Mouse (Mus musculus): Measurements from ENCODE around the gene Cdr1. TPM values are rescaled to one million over a fixed set of nuclear protein-coding genes. Genes with fewer than 3 reads are reported as not detected.

Gene Cdr1
- not detected in 2 replicates for polyA plus RNA-seq (2015; fragmentation: Nextera tagmentation; extraction: Ambion mirVana)

DNA sequence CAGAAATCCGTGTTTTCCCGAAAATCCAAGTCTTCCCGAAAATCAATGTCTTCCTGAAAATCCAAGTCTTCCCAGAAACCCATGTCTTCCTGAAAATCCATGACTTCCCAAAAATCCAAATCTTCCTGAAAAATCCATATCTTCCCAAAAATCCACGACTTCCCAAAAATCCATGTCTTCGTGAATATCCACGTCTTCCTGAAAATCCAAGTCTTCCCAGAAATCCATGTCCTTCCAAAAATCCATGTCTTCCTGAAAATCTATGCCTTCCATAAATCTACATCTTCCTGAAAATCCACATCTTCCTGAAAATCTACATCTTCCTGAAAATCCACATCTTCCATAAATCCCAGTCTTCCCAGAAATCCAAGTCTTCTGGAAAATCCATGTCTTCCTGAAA lies at the start of gene Cdr1:
Gene Cdr1, minus strand, starts transcription at position 101 of the 400 bp plus-strand sequence.
- Histone ChIP-seq H3K36me3 (no peaks in the 10 kb centered on the region), H3K9me3 (replicated peaks) (peaks cover 22% of the 10 kb centered on the region; the same call in 1 of the 2 replicates), H3K4me2 (no peak within 1 kb of the TSS), H3K27me3 (no peaks in the 10 kb centered on the region), H3K9ac (no peak within 1 kb of the TSS), H3K27ac (no peak within 1 kb of the TSS), H3K4me3 (replicated peaks) (no peak within 1 kb of the TSS), H3K4me1 (replicated peaks) (no peaks in the 10 kb centered on the region)
- no peak for ATAC-seq (ENCODE audit: low read depth)
- no peak for DNase-seq
- WGBS (ENCODE audit: insufficient replicate concordance), result 75% methylated on average over 6 of the region's 6 CpGs

DNA sequence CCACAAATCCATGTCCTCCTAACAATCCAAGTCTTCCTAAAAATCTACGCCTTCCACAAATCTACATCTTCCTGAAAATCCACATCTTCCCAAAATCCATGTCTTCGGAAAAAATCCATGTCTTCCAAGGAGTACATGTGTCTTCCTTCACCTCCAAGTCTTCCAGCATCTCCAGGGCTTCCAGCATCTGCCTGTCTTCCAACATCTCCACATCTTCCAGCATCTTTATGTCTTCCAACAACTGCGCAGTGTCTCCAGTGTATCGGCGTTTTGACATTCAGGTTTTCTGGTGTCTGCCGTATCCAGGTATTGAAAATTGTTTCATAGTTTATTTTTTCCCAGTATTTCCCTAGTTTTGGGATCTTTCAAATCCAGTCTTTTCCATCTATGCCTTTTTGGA lies 511 bp upstream of the Cdr1 start:
- ATAC-seq (ENCODE audit: low read depth), result no peak

DNA sequence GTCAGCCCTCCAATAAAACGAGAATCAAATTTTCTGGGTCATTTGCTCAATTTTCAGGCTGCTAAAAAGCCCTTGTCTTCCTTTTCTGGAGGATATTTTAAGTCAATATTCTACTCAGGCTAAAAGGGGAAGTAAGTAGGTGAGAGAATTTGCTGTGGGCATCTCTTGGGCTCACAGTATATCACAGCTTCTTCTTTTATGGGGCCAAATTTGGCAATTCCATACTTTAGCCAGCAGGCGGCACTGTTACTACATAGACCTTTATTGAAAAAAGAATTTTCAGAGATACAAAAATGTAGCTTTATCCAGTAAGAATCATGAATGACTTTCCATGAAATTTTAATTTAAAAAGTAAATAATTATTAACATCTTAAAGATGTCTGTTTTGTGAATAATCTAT lies 18.8 kb downstream of the Cdr1 start:
- DNase-seq (no peak), ATAC-seq (ENCODE audit: low read depth) (no peak)
- no peak overlapping the region for H3K4me2 ChIP-seq
- no peak overlapping the region for H3K27ac ChIP-seq
- no peaks in the 10 kb centered on the region for H3K36me3 ChIP-seq
- H3K9ac ChIP-seq, result no peak overlapping the region
- H3K4me1 ChIP-seq (replicated peaks), result no peaks in the 10 kb centered on the region
- no peaks in the 10 kb centered on the region for H3K27me3 ChIP-seq
- 29% methylated on average over 2 of the region's 2 CpGs for WGBS (ENCODE audit: insufficient replicate concordance)
- H3K9me3 ChIP-seq (replicated peaks), result no peaks in the 10 kb centered on the region
- no peak overlapping the region for H3K4me3 ChIP-seq (replicated peaks)

More for the DNA sequence above, 511 bp upstream of the Cdr1 start:
- WGBS (ENCODE audit: insufficient replicate concordance), result 86% methylated on average over 6 of the region's 6 CpGs
- DNase-seq, result no peak
- no peaks in the 10 kb centered on the region for H3K4me1 ChIP-seq (replicated peaks)
- H3K36me3 ChIP-seq, result no peaks in the 10 kb centered on the region
- H3K4me3 ChIP-seq (replicated peaks), result no peak overlapping the region
- peaks cover 22% of the 10 kb centered on the region; the same call in 1 of the 2 replicates for H3K9me3 ChIP-seq (replicated peaks)
- no peak overlapping the region for H3K4me2 ChIP-seq
- no peak overlapping the region for H3K27ac ChIP-seq
- no peak overlapping the region for H3K9ac ChIP-seq
- H3K27me3 ChIP-seq, result no peaks in the 10 kb centered on the region

DNA sequence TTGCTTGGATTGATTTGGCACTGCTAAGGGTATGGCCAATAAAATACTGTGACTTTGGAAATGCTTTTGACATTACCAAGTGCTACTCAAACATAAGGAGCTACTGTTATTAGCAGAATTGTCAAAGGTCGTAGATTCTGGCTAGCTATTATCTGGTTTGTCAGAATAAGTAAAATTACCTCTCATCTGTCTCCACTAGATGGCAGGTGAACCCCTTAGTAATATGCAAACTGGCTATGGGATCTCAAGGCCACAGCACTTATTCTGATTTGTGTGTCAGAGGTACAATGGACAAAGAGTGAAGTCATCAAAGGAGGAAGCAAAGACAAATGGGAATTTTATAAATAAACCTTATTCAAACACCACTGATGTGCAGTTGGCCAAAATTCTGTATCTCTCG lies 24.1 kb downstream of the Cdr1 start:
- WGBS (ENCODE audit: insufficient replicate concordance), result 61% methylated on average over 2 of the region's 2 CpGs
- no peak overlapping the region for H3K27ac ChIP-seq
- H3K36me3 ChIP-seq, result no peaks in the 10 kb centered on the region
- H3K27me3 ChIP-seq, result no peaks in the 10 kb centered on the region
- H3K4me2 ChIP-seq, result no peak overlapping the region
- H3K9me3 ChIP-seq (replicated peaks), result no peaks in the 10 kb centered on the region
- ATAC-seq (ENCODE audit: low read depth), result no peak
- H3K9ac ChIP-seq, result no peak overlapping the region
- H3K4me1 ChIP-seq (replicated peaks), result no peaks in the 10 kb centered on the region
- no peak for DNase-seq
- H3K4me3 ChIP-seq (replicated peaks), result no peak overlapping the region

DNA sequence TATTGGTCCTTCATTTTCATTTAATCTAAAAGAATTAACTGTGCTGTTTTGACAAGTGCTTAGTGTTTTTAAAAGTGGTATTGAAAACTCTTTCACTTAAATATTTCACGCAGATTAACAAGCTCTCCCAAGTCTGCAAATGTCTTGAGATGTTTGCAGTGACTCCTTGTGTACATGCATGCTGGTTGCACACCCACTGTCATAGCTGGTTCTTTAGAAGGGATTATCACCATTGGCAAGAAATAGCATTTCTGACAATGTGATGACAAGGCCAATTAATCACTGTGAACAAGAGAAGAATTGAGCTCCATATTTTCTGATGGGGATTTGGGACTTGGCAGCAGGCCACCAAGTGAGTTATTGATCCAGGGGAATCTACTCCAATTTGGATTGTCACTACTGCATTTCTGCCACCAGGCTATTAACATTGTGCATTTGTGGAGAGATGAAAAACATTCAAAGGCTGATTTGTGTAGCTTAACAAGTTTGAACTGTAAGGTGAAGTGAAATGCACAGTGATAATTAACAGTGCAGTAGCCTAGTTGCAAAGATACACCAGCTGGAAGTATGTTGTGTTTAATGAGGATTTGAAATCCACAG lies 30.6 kb downstream of the Cdr1 start:
- Histone ChIP-seq H3K4me2 (no peak overlapping the region), H3K27me3 (no peaks in the 10 kb centered on the region), H3K9ac (no peak overlapping the region), H3K4me3 (replicated peaks) (no peak overlapping the region), H3K4me1 (replicated peaks) (no peaks in the 10 kb centered on the region), H3K36me3 (no peaks in the 10 kb centered on the region), H3K27ac (no peak overlapping the region), H3K9me3 (replicated peaks) (no peaks in the 10 kb centered on the region)
- ATAC-seq (ENCODE audit: low read depth) (no peak), DNase-seq (no peak)
- 56% methylated on average over 1 of the region's 1 CpGs for WGBS (ENCODE audit: insufficient replicate concordance)

DNA sequence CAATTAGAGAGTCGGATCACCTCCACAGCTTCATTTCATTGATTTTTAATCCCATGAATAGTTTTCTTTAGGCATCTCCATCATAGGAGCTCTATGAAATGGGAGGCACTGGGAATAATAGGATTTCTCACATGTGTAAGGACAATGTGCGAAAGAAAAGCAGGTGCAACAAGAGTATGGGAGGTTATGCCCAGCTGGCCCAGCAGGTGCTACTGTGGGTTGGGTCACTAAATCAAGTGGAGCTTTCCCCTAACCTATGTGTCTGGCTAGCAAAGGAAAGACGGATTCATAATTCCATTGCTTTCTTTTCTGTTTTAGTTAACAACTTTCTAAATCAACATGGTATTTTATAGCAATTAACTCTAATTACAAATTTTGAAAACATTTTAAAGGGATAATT lies 31.1 kb downstream of the Cdr1 start:
- WGBS (ENCODE audit: insufficient replicate concordance), result 56% methylated on average over 3 of the region's 3 CpGs
- Histone ChIP-seq H3K9ac (no peak overlapping the region), H3K4me2 (no peak overlapping the region), H3K27ac (no peak overlapping the region), H3K4me1 (replicated peaks) (no peaks in the 10 kb centered on the region), H3K36me3 (no peaks in the 10 kb centered on the region), H3K27me3 (no peaks in the 10 kb centered on the region), H3K9me3 (replicated peaks) (no peaks in the 10 kb centered on the region), H3K4me3 (replicated peaks) (no peak overlapping the region)
- DNase-seq, result no peak
- ATAC-seq (ENCODE audit: low read depth), result no peak

DNA sequence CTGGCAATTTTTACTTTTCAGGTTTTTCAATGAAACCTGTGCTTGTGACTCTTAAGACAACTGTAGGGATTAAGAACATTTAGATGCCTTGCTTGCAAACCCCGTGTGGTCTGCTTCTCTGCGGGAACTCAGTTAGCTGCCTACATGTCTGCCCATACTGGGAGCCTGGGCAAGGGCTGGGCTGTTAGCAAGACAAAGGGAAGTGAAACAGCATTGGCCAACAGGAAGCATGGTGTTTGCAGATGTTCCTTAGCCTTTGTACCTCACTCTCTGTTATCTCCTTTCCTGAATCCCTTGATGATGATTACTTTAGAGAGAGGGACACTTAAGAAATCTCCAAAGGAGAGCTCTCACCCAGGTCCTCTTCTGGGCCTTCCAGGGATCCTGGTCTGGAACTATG lies 38.8 kb downstream of the Cdr1 start:
- Histone ChIP-seq H3K9ac (no peak overlapping the region), H3K4me3 (replicated peaks) (no peak overlapping the region), H3K27ac (no peak overlapping the region), H3K4me1 (replicated peaks) (no peaks in the 10 kb centered on the region), H3K4me2 (no peak overlapping the region), H3K9me3 (replicated peaks) (no peaks in the 10 kb centered on the region), H3K27me3 (no peaks in the 10 kb centered on the region), H3K36me3 (no peaks in the 10 kb centered on the region)
- 23% methylated on average over 2 of the region's 2 CpGs for WGBS (ENCODE audit: insufficient replicate concordance)
- DNase-seq (no peak), ATAC-seq (ENCODE audit: low read depth) (no peak)

DNA sequence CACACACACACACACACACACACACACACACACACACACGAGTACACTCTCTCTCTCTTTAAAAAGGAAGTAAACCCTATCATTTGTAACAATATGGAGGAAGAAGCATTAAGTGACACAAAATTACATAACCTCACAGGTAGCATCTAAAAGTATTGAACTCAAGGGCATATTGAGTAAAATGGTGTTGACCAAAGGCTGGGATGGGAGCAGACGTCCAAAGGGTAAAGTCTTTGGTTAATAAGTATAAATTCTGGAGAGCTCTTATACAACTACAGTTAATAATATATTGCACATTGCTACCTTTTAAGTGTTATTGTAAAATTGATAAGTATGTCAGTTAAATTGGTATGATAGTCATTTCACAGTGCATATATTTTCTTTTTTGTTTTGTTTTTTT lies 39.9 kb downstream of the Cdr1 start:
- H3K27me3 ChIP-seq, result no peaks in the 10 kb centered on the region
- no peak for ATAC-seq (ENCODE audit: low read depth)
- 47% methylated on average over 2 of the region's 2 CpGs for WGBS (ENCODE audit: insufficient replicate concordance)
- H3K4me3 ChIP-seq (replicated peaks), result no peak overlapping the region
- no peak for DNase-seq
- no peaks in the 10 kb centered on the region for H3K9me3 ChIP-seq (replicated peaks)
- H3K4me1 ChIP-seq (replicated peaks), result no peaks in the 10 kb centered on the region
- H3K27ac ChIP-seq, result no peak overlapping the region
- no peak overlapping the region for H3K9ac ChIP-seq
- no peak overlapping the region for H3K4me2 ChIP-seq
- no peaks in the 10 kb centered on the region for H3K36me3 ChIP-seq

DNA sequence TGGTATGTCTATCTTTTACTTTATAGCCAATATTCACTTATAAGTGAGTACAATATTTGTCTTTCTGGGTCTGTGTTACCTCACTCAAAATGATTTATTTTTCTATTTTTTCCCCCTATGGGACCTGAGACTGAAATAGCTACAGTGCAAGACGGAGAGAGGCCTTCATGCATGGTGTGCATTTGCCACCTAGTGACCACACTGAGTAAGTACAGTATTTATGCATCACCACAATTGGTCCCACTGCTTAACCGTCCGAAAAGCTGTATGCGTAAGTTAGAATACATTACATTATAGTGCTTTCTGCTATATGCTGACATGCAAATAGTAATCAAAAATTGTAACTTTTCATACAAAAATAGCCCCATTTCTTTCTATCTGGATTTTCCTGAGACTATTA lies 50.8 kb downstream of the Cdr1 start:
- no peak for ATAC-seq (ENCODE audit: low read depth)
- Histone ChIP-seq H3K4me3 (replicated peaks) (no peak overlapping the region), H3K27me3 (no peaks in the 10 kb centered on the region), H3K27ac (no peak overlapping the region), H3K9ac (no peak overlapping the region), H3K36me3 (no peaks in the 10 kb centered on the region), H3K4me2 (no peak overlapping the region), H3K9me3 (replicated peaks) (no peaks in the 10 kb centered on the region), H3K4me1 (replicated peaks) (no peaks in the 10 kb centered on the region)
- no peak for DNase-seq
- WGBS (ENCODE audit: insufficient replicate concordance), result 55% methylated on average over 4 of the region's 4 CpGs

Small RNA genes within 50 kb of the gene (microRNA-seq; reads per million reads assigned to microRNA genes)
- not detected for gene Gm24396

All from liver, embryonic 13.5 days (tissue).